Mouse (Mus musculus): Measurements from ENCODE around the gene H2-Eb2. TPM values are rescaled to one million over a fixed set of nuclear protein-coding genes. Genes with fewer than 3 reads are reported as not detected.
"Not testable (repeated sequence)": the region's sequence is repeated elsewhere in the genome, so short reads cannot be mapped to it uniquely, and the experiment has no call there.

H2-Eb2 gene
- polyA plus RNA-seq, 1 experiment from 2014 or later = not detected

DNA sequence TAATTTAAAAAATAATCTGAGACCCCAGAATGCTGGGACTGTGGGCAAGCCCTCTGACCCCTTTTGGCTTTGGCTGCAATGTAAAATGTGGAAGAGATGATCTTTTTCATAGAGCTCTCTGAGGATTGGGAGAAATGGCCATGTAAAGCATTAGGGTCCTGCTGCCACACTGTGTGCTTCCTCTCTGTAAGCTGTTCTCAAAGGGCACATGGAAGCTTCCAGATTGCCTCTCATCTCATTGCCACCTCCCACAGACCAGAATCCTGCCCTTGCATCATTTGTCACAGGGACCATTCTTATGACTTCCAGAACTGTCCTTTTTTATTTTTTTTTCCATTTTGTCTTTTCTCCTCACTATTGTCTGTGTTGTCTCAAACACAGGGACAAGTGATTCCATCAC lies 18.2 kb upstream of the H2-Eb2 start:
- Histone ChIP-seq H3K9me3 (no peaks in the 10 kb centered on the region), H3K27me3 (0 out of 2 replicates have a peak, but pooled peaks cover 4% of the 10 kb centered on the region)
- no peak for ATAC-seq (ENCODE audit: insufficient number of reproducible peaks, low FRiP score, low TSS enrichment, low read depth)

DNA sequence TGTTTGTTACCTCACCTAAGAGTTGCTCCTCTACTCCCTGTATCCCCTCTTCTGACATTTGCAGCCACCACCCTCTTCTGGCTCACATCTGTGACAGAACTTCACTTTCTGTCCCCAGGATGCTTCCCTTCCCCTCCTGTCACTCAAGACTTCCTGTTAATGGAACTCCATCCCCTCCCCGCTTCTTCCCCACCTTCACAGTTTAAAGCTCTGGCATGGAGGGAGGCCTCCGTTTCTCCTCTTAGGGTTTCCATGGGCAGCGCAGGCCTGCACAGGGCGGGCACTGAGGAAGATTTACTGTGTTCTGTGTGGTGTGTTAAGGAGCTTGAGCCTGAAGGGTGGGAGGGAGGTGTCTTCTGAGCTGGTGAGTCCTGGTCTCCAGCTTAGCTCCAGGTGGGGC lies 17.3 kb upstream of the H2-Eb2 start:
- Histone ChIP-seq H3K27me3 (0 out of 2 replicates have a peak, but pooled peaks cover 4% of the 10 kb centered on the region), H3K4me2 (no peak overlapping the region), H3K27ac (no peak overlapping the region), H3K9ac (no peak overlapping the region), H3K4me1 (0 out of 2 replicates have a peak, but pooled peaks cover 4% of the 10 kb centered on the region), H3K4me3 (no peak overlapping the region), H3K9me3 (no peaks in the 10 kb centered on the region), H3K36me3 (no peaks in the 10 kb centered on the region)
- 76% methylated on average over 4 of the region's 4 CpGs for whole genome bisulfite sequencing
- no peak for ATAC-seq (ENCODE audit: insufficient number of reproducible peaks, low FRiP score, low TSS enrichment, low read depth)

More for the DNA sequence above, 18.2 kb upstream of the H2-Eb2 start:
- H3K4me3 ChIP-seq = no peak overlapping the region
- no peak overlapping the region for H3K4me2 ChIP-seq
- no peaks in the 10 kb centered on the region for H3K36me3 ChIP-seq
- 0 out of 2 replicates have a peak, but pooled peaks cover 4% of the 10 kb centered on the region for H3K4me1 ChIP-seq
- no peak overlapping the region for H3K9ac ChIP-seq
- no peak overlapping the region for H3K27ac ChIP-seq

DNA sequence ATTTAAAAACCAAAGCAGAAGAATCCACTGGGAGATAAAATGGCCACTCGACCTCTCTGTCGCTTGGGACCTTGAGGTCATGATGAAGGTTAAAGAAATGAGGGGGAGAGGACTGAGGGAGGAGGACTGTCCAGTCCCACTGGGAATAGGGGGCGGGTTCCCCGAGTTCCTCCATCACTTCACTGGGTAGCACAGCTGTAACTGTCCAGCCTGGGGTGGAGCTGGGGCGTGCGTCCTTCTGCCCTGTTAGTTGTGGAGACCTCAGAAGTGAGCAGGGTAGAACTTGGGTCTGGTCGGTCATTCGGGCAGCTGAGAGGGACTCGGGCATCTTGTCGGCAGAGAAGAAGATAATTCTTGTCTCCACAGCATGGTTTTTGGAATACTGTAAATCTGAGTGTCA lies 16.2 kb upstream of the H2-Eb2 start:
- no peak for ATAC-seq (ENCODE audit: insufficient number of reproducible peaks, low FRiP score, low TSS enrichment, low read depth)
- H3K4me3 ChIP-seq = peak overlapping the region; percentile 61
- H3K27ac ChIP-seq = peak overlapping the region; percentile 65; the same call in 1 of the 2 replicates
- 0 out of 2 replicates have a peak, but pooled peaks cover 4% of the 10 kb centered on the region for H3K27me3 ChIP-seq
- 28% methylated on average over 10 of the region's 10 CpGs for WGBS
- 0 out of 2 replicates have a peak, but pooled peaks cover 4% of the 10 kb centered on the region for H3K4me1 ChIP-seq
- H3K36me3 ChIP-seq = no peaks in the 10 kb centered on the region
- peak overlapping the region; percentile 67 for H3K4me2 ChIP-seq
- peak overlapping the region; percentile 51 for H3K9ac ChIP-seq
- H3K9me3 ChIP-seq = no peaks in the 10 kb centered on the region

DNA sequence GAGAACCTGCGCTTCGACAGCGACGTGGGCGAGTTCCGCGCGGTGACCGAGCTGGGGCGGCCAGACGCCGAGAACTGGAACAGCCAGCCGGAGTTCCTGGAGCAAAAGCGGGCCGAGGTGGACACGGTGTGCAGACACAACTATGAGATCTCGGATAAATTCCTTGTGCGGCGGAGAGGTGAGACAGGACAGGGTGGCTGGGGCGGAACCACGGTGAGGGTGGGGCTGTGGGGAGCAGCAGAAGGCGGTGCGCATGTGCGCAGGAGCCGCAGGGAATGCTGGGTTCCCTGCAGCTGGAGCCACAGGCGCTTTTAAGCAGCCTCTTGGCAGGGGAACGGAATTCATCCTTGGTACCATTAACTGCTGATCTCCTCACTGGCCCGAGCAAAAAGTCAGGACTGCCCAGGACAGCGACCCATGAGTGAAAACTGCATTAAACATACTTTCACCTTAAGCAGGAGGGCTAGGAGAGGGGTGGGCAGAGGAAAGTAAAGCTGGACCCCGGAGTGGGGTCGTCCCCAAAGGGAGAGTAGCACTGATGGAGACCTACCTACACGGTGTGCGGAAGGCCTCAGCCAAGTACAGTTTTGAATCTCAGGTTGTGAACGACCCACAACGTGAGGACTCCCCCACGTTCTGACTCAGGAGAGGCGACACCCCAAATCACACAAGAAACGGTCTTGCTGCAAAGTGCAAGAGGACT lies 15.6 kb upstream of the H2-Eb2 start:
- Histone ChIP-seq H3K9ac (peak overlapping the region; percentile 51), H3K27ac (peak overlapping the region; percentile 65), H3K4me2 (peak overlapping the region; percentile 67), H3K4me1 (0 out of 2 replicates have a peak, but pooled peaks cover 4% of the 10 kb centered on the region), H3K9me3 (no peaks in the 10 kb centered on the region), H3K4me3 (peak overlapping the region; percentile 61), H3K36me3 (no peaks in the 10 kb centered on the region), H3K27me3 (0 out of 2 replicates have a peak, but pooled peaks cover 4% of the 10 kb centered on the region)
- WGBS = 26% methylated on average over 38 of the region's 38 CpGs
- peak; percentile 38; the same call in 1 of the 2 replicates for ATAC-seq (ENCODE audit: insufficient number of reproducible peaks, low FRiP score, low TSS enrichment, low read depth)

DNA sequence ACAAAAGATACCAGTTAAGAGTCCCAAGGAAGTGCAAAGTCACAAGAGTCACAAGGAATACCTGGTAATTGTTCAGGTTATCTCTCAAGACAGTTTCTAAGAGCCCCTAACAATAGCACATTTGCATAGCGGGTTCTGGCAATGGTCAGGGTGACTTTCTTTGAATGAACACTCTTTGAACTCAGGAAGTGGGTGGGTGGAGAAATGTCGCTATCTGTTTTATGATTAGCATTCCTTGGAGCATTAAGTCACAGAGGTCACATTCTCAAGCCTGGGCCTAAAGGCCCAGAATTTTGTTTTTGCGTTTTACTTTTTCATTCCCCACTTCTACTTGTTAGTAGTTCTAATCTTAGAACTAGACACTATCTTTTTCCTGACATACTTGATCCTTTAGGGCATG lies 14.9 kb upstream of the H2-Eb2 start:
- H3K36me3 ChIP-seq; H3K9ac ChIP-seq; H3K4me1 ChIP-seq; H3K9me3 ChIP-seq; ATAC-seq (ENCODE audit: insufficient number of reproducible peaks, low FRiP score, low TSS enrichment, low read depth); H3K27me3 ChIP-seq; H3K4me2 ChIP-seq; H3K4me3 ChIP-seq; H3K27ac ChIP-seq: not testable (repeated sequence)
- WGBS = 80% methylated on average over 3 of the region's 3 CpGs

DNA sequence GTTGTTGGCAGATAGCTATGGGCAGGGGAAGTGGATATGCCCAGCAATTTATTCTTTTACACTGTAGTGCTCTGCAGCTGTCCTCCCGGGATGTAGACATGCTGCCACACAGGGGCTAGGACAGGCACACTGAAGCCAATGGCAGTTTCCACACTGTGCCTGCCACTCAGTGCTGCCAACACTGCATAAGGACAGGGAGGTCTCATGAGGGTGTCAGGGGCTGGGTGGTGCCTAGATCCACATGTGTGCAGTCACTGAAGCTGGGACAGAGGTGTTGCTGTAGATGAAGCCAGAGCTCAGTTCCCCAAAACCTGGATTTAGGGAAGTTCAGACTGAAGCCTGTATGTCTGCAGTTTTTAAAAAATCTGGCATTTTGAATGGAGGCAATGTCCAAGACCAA lies 13.3 kb upstream of the H2-Eb2 start:
- WGBS = 81% methylated on average over 1 of the region's 1 CpGs

DNA sequence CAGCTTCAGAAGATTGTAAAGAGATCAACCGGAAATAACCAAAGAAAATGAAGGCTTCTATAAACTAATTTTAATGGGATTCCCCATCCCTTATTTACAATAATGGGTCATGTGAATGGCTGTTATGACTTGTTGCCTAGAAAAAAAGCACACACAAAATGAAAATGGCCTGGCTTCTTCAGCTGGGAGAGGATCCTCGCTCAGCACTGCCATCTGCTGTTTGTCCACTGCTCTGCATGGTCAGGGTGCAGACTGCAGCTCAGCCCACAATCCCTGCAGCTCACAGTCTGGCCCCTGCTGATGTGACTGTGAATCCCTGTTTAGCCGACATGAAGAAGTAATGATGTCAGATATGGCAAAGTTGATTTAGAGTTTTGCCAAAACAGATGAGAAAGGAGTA lies 12.1 kb upstream of the H2-Eb2 start:
- no peak overlapping the region for H3K4me3 ChIP-seq
- H3K27ac ChIP-seq = no peak overlapping the region
- WGBS = 38% methylated on average over 3 of the region's 3 CpGs
- no peaks in the 10 kb centered on the region for H3K27me3 ChIP-seq
- no peak overlapping the region for H3K4me2 ChIP-seq
- no peak overlapping the region for H3K9ac ChIP-seq
- ATAC-seq (ENCODE audit: insufficient number of reproducible peaks, low FRiP score, low TSS enrichment, low read depth) = no peak
- no peaks in the 10 kb centered on the region for H3K9me3 ChIP-seq
- H3K4me1 ChIP-seq = 0 out of 2 replicates have a peak, but pooled peaks cover 4% of the 10 kb centered on the region
- H3K36me3 ChIP-seq = no peaks in the 10 kb centered on the region

More for the DNA sequence above, 13.3 kb upstream of the H2-Eb2 start:
- 0 out of 2 replicates have a peak, but pooled peaks cover 4% of the 10 kb centered on the region for H3K4me1 ChIP-seq
- H3K27ac ChIP-seq = no peak overlapping the region
- H3K4me2 ChIP-seq = no peak overlapping the region
- H3K9me3 ChIP-seq = no peaks in the 10 kb centered on the region
- H3K27me3 ChIP-seq = 0 out of 2 replicates have a peak, but pooled peaks cover 4% of the 10 kb centered on the region
- no peaks in the 10 kb centered on the region for H3K36me3 ChIP-seq
- no peak overlapping the region for H3K4me3 ChIP-seq
- ATAC-seq (ENCODE audit: insufficient number of reproducible peaks, low FRiP score, low TSS enrichment, low read depth) = no peak
- H3K9ac ChIP-seq = no peak overlapping the region

DNA sequence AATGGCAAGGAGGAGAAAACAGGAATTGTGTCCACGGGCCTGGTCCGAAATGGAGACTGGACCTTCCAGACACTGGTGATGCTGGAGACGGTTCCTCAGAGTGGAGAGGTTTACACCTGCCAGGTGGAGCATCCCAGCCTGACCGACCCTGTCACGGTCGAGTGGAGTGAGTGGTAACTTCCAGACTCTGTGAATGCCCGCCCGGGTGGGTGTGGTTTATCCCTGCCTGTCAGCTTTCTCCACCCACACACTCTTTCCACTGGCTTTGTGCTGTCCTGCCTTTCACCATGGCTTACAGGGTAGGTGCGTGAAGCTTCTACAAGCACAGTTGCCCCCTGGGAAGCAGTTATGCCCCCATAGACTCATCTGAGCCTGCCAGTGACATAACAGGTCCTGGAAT lies 11.2 kb upstream of the H2-Eb2 start:
- no peaks in the 10 kb centered on the region for H3K36me3 ChIP-seq
- H3K9ac ChIP-seq = no peak overlapping the region
- WGBS = 74% methylated on average over 9 of the region's 9 CpGs
- no peak overlapping the region for H3K27ac ChIP-seq
- H3K4me3 ChIP-seq = no peak overlapping the region
- no peaks in the 10 kb centered on the region for H3K9me3 ChIP-seq
- H3K4me2 ChIP-seq = no peak overlapping the region
- H3K27me3 ChIP-seq = no peaks in the 10 kb centered on the region
- H3K4me1 ChIP-seq = 0 out of 2 replicates have a peak, but pooled peaks cover 4% of the 10 kb centered on the region
- ATAC-seq (ENCODE audit: insufficient number of reproducible peaks, low FRiP score, low TSS enrichment, low read depth) = no peak

DNA sequence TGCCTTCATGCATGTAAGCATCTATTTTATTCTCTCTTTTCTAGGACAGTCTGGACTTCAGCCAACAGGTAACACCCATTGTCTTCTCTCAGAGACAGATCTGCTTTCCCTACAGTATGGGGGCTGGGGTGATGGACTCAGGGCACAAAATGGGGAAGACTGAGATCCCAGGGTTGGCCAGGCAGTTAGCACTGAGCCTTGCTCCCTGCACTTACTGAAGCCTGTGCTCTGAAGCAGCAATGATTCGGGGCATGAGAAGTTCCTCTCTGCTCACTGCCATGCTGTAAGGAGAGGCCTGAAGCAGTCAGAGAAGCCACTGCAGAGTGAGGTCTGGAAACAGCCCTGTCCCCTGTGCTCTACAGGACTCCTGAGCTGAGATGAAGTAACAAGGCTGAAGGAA lies 10.0 kb upstream of the H2-Eb2 start:
- no peaks in the 10 kb centered on the region for H3K36me3 ChIP-seq

DNA sequence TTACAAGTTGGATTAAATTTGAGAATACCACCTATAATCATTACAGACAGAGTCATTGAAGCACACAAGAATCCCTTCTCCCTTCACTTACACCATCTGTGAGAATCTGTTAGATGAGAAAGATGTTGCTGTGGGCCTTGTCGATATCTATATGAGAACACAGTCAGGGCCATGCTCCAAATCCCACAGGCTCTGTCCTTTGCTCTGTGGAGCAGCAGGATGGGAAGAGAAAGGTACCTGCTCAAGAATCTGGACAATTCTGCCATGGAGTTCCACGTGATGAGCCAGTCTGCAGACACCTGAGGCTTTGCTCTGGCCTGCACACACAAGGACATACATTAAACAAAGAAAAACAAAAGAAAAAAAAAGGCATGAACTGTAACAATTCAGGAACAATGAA lies 8.8 kb upstream of the H2-Eb2 start:
- no peak overlapping the region for H3K4me3 ChIP-seq
- no peaks in the 10 kb centered on the region for H3K4me1 ChIP-seq
- 74% methylated on average over 2 of the region's 2 CpGs for WGBS
- H3K9ac ChIP-seq = no peak overlapping the region
- no peak overlapping the region for H3K27ac ChIP-seq
- H3K9me3 ChIP-seq = no peaks in the 10 kb centered on the region
- no peaks in the 10 kb centered on the region for H3K27me3 ChIP-seq
- no peak for ATAC-seq (ENCODE audit: insufficient number of reproducible peaks, low FRiP score, low TSS enrichment, low read depth)
- H3K4me2 ChIP-seq = no peak overlapping the region
- no peaks in the 10 kb centered on the region for H3K36me3 ChIP-seq

More for the DNA sequence above, 10.0 kb upstream of the H2-Eb2 start:
- Histone ChIP-seq H3K27me3 (no peaks in the 10 kb centered on the region), H3K4me2 (no peak overlapping the region), H3K4me1 (no peaks in the 10 kb centered on the region), H3K9ac (no peak overlapping the region), H3K9me3 (no peaks in the 10 kb centered on the region), H3K27ac (no peak overlapping the region), H3K4me3 (no peak overlapping the region)
- 56% methylated on average over 1 of the region's 1 CpGs for WGBS
- ATAC-seq (ENCODE audit: insufficient number of reproducible peaks, low FRiP score, low TSS enrichment, low read depth) = no peak

DNA sequence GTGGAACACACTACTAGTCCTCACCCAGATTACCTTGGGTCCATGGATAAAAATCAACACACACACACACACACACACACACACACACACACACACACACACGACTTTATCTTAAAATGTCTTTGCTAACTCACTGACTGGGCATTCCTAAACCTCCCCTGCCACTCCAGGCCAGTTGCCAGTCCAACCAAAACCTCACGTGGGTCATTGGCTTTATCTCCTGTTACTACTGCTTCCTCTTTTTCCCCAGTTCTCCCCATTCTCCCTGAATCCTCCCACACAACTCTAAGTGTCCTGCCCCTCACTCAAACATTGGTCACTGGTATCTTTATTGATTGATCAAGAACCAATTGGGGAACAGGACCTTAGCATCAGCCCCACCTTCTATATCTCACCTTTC lies 8.2 kb upstream of the H2-Eb2 start:
- no peak overlapping the region for H3K9ac ChIP-seq
- no peak overlapping the region for H3K4me3 ChIP-seq
- H3K27me3 ChIP-seq = no peaks in the 10 kb centered on the region
- no peak for ATAC-seq (ENCODE audit: insufficient number of reproducible peaks, low FRiP score, low TSS enrichment, low read depth)
- no peak overlapping the region for H3K27ac ChIP-seq
- WGBS = 38% methylated on average over 2 of the region's 2 CpGs
- no peaks in the 10 kb centered on the region for H3K4me1 ChIP-seq
- H3K36me3 ChIP-seq = no peaks in the 10 kb centered on the region
- H3K9me3 ChIP-seq = no peaks in the 10 kb centered on the region
- no peak overlapping the region for H3K4me2 ChIP-seq

DNA sequence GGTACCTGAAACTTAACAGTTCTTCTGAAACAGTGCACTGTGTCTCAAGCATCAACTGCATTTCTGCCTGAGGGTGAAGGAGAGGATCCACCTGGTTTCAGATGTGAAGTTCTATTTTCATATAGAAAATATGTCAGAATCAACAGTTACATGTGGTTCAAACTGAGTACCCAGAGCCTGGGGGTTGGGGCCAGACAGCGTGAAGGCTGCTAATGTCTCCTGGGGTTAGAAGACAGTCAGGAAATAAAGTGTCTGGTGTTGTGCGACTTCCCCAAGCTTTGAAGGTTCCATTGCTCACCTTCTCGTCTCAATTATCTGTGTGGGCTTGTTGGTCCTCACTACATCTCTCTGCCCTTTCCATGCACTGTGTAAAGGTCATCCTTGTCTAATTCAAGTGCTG lies 908 bp downstream of the H2-Eb2 start:
- H3K9me3 ChIP-seq = no peaks in the 10 kb centered on the region
- no peaks in the 10 kb centered on the region for H3K4me1 ChIP-seq
- no peaks in the 10 kb centered on the region for H3K36me3 ChIP-seq
- H3K4me3 ChIP-seq = no peak overlapping the region
- H3K27ac ChIP-seq = no peak overlapping the region
- no peak overlapping the region for H3K4me2 ChIP-seq
- no peak overlapping the region for H3K9ac ChIP-seq
- H3K27me3 ChIP-seq = no peaks in the 10 kb centered on the region
- WGBS = 75% methylated on average over 3 of the region's 3 CpGs
- no peak for ATAC-seq (ENCODE audit: insufficient number of reproducible peaks, low FRiP score, low TSS enrichment, low read depth)
